Mouse (Mus musculus): ENCODE measurements at regions not wholly inside any gene's neighbourhood (a gene's known extent, or its start where the extent isn't known, plus 50 kb on each side); places are given as distances from the start of the nearest gene placed in this dataset.

GRCm38 (mm10) chr7:113056421-113056820, 102.7 kb downstream of the Rassf10 start:
- TF ChIP-seq POLR2A (IDR thresholded peaks at IDR 0.05; ENCODE audit: low read depth, low read length) (no peak), CTCF (conservative IDR thresholded peaks at IDR 0.05; ENCODE audit: insufficient read depth, insufficient read length, low read depth, low read length) (no peak)

All from kidney, adult 2 months (tissue).